Mouse (Mus musculus) gastrocnemius, adult 2 months (tissue): ENCODE results near the gene Pla2g4d. TPM values are rescaled to one million over a fixed set of nuclear protein-coding genes. Genes with fewer than 3 reads are reported as not detected.
A peak's percentile ranks its signal among the peaks of the same experiment; 100 is the strongest.

Experiments used
- DNase-seq: peaks from one replicate; pipeline ENCODE4 v3.0.0; 2022
- H3K27ac ChIP-seq: fragments of 200-600 bp; 2 replicates; pipeline ENCODE4 v1.8.1; 2022; ENCODE audit warnings: mild to moderate bottlenecking
- H3K4me3 ChIP-seq: fragments of 200-600 bp; 2 replicates; pipeline ENCODE4 v1.8.1; 2022; ENCODE audit warnings: mild to moderate bottlenecking, moderate library complexity
- CTCF ChIP-seq: fragments of 200-600 bp; IDR thresholded peaks from 2 replicates; pipeline ENCODE4 v1.8.1; 2022; ENCODE audit warnings: antibody characterized with exemption, mild to moderate bottlenecking, moderate library complexity
- intact Hi-C: fragments of 180-260 bp; cut with DNase I; formaldehyde crosslinking; loops from one replicate; pipeline ENCODE4 v1.15.1; 2025
- long read RNA-seq, 2 experiments: library from polyadenylated mRNA; stranded (forward); transcript quantifications; one replicate each; pipeline ENCODE4 v2.0.0; 2021
- total RNA-seq, 2 experiments: library from RNA; stranded (reverse); gene quantifications; 2 replicates each; pipeline ENCODE4 v1.2.3; 2021

Pla2g4d gene
- not detected for total RNA-seq
- long read RNA-seq, experiment 1: 0 reads
- long read RNA-seq, experiment 2: 0 reads

DNA sequence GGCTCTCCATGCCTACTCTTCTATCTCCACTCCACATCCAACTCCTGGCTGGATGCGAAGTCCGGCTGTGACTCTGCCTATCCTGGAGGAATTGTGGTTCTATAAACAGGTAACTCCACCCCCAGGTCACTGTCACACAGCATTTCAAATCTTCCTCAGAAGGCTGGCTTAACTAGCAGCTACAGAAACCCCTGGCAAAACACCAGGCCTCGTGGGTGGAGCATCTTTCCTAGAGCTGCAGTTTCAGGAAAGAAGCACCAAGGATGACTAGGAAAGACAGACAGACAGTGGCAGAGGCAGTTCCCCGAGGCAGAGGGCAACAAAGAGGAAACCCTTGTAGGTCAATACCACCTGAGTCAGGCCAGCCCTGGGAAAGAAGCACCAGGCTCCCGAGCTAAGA is at the start of gene Pla2g4d:
Gene Pla2g4d, minus strand, starts transcription at position 203 of the 400 bp plus-strand sequence.
- Histone ChIP-seq H3K27ac (no peak within 1 kb of the TSS), H3K4me3 (no peak within 1 kb of the TSS)
- no peak for DNase-seq
- TF ChIP-seq CTCF: no peak
- intact Hi-C loops: no loop called here

GRCm38 (mm10) chr2:120337886-120338285 is 48.9 kb upstream of the Pla2g4d start:
- intact Hi-C loops: no loop called here
- no peak for DNase-seq
- peak; percentile 26; the same call in 1 of the 2 replicates for TF ChIP-seq CTCF
- Histone ChIP-seq H3K4me3 (no peak overlapping the region), H3K27ac (no peak overlapping the region)

GRCm38 (mm10) chr2:120331575-120331974 is 42.6 kb upstream of the Pla2g4d start:
- TF ChIP-seq CTCF: no peak
- H3K4me3 ChIP-seq: no peak overlapping the region
- H3K27ac ChIP-seq: no peak overlapping the region
- intact Hi-C loops: no loop called here
- no peak for DNase-seq

- Histone ChIP-seq H3K27ac (no peak overlapping the region), H3K4me3 (no peak overlapping the region)
- no peak for TF ChIP-seq CTCF
- no peak for DNase-seq
- intact Hi-C loops: no loop called here
Observed at GRCm38 (mm10) chr2:120315077-120315476, 26.1 kb upstream of the Pla2g4d start.

GRCm38 (mm10) chr2:120314487-120314886 is 25.5 kb upstream of the Pla2g4d start:
- no peak overlapping the region for H3K27ac ChIP-seq
- no peak for TF ChIP-seq CTCF
- no peak for DNase-seq
- intact Hi-C loops: no loop called here
- H3K4me3 ChIP-seq: no peak overlapping the region

DNA sequence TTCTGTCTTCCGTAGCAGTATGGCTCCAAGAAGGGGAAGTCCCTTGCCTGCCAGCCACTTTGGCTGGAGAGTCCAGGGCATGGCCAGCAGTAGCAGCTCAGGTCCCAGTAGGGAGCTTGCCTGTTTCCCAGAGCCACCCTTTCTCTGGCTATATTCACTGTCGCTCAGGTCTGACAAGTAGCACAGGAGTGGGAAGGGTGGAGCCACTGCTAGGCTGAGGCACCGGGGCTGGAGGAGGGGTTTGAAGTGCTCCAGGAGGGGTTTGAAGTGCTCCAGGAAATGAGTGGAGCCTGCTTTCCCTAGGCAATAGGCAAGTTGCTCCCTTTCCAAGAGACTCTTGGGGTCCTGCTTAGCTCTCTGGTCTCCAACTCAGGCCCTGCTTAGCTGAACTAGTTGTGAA is 25.0 kb upstream of the Pla2g4d start, which contains the start of gene Pla2g4f:
Gene Pla2g4f, minus strand, starts transcription at position 190 of the 400 bp plus-strand sequence.
- no peak for DNase-seq
- H3K27ac ChIP-seq: no peak within 1 kb of the TSS
- no peak within 1 kb of the TSS for H3K4me3 ChIP-seq
- intact Hi-C loops: no loop called here
- no peak for TF ChIP-seq CTCF

DNA sequence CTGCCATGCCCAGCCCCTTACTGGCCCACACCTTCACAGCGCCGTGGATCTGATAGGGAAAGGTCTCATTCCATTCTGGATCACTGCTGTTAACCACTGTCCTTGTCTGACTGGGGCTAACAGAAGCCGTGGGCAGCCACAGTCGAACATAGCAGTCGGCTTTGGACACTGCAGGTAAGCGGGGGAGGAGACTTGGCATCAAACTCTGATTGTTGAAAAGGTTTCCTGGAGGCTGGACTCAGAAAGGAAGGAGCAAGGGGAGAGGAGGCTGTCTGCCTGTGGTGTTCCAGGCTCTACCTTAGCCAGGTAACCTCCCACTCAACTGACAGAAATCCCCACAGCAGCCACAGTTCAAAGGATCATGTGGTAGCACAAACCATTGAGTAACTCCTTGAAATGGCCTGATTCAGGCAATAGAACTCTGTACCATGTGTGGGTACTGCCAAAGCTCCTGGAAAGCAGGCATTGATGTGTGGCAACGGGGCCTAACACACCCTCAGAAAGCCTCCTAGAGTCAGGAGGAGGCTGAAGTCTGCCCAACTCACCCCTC is 23.4 kb upstream of the Pla2g4d start:
- no peak overlapping the region for H3K27ac ChIP-seq
- intact Hi-C loops: no loop called here
- DNase-seq: no peak
- H3K4me3 ChIP-seq: no peak overlapping the region
- no peak for TF ChIP-seq CTCF

DNA sequence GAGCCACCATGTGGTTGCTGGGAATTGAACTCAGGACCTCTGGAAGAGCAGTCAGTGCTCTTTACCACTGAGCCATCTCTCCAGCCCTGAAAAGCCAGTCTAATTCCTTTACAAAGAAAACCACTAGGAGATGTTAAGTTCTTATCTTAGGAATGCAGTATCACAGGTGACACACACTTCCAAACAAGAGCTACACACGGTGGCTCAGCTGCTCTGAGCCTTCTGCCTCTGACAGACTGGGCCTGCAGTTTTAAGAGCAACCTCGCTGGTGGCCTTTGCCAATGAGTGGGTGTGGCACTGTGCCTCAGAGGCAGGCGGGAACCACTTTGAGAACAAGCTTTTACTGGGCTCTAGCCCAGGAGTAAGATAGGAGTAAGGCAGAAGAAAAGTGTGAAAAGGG is 15.1 kb upstream of the Pla2g4d start:
- no peak for TF ChIP-seq CTCF
- no peak for DNase-seq
- intact Hi-C loops: no loop called here
- H3K27ac ChIP-seq: no peak overlapping the region
- H3K4me3 ChIP-seq: no peak overlapping the region

GRCm38 (mm10) chr2:120301076-120301475 is 12.1 kb upstream of the Pla2g4d start:
- DNase-seq: no peak
- TF ChIP-seq CTCF: no peak
- Histone ChIP-seq H3K4me3 (no peak overlapping the region), H3K27ac (no peak overlapping the region)
- intact Hi-C loops: no loop called here

DNA sequence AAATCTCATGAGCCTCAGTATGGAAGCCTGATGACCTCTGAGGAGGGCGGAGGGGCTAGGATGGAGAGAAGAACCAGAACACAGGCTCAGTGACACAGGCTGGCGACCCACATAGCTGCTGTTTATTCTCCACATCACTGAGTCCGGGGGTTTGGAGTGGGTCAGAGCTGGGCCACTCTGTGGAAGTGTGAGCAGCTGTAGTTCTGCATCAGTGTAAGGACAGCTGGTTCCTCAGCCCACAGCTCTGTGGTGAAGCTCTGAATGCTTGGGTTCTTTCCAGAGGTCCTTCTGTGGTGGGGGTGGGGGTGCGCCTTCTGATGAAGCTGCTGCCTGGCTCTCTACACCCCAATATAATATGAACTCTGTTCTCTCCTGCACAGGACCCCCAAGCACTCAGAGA is 10.9 kb upstream of the Pla2g4d start:
- no peak for DNase-seq
- intact Hi-C loops: no loop called here
- no peak for TF ChIP-seq CTCF
- Histone ChIP-seq H3K27ac (no peak overlapping the region), H3K4me3 (no peak overlapping the region)

DNA sequence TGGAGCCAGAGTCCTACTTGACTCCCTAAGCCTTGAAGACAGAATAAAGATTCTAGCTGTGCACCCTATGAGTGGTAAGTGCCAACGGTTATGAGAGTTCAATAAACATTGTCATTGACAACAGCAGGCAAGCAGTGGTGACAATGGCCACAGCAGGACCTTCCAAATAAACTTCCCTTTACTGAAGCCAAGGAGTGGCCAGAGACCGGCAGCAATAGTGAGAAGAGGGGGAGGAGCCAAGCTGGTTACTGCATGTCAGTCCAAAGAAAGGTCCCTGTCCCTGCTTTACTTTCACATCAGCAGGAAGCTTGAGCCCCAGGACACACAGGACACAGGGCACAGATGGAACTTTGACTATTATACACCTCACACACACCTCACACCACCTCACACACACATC is 7.2 kb upstream of the Pla2g4d start:
- no peak for TF ChIP-seq CTCF
- intact Hi-C loops: no loop called here
- H3K27ac ChIP-seq: no peak overlapping the region
- H3K4me3 ChIP-seq: no peak overlapping the region
- DNase-seq: no peak

GRCm38 (mm10) chr2:120291471-120292078 is 2.6 kb upstream of the Pla2g4d start:
- intact Hi-C loops: no loop called here
- TF ChIP-seq CTCF: no peak

GRCm38 (mm10) chr2:120288401-120288800 is 596 bp downstream of the Pla2g4d start:
- no peak overlapping the region for H3K27ac ChIP-seq
- no peak overlapping the region for H3K4me3 ChIP-seq
- no peak for DNase-seq
- TF ChIP-seq CTCF: no peak
- intact Hi-C loops: no loop called here

More at GRCm38 (mm10) chr2:120291471-120292078, 2.6 kb upstream of the Pla2g4d start:
- H3K4me3 ChIP-seq: no peak overlapping the region
- no peak for DNase-seq
- H3K27ac ChIP-seq: no peak overlapping the region

GRCm38 (mm10) chr2:120285639-120286038 is 3.4 kb downstream of the Pla2g4d start:
- Histone ChIP-seq H3K4me3 (no peak overlapping the region), H3K27ac (no peak overlapping the region)
- intact Hi-C loops: no loop called here
- no peak for TF ChIP-seq CTCF
- no peak for DNase-seq
